Mouse (Mus musculus) G1E (cell line): ENCODE results near the gene Slc9a9.

Experiments used
- CTCF ChIP-seq: IDR thresholded peaks from 2 replicates; pipeline ENCODE4 v1.5.1; 2012; ENCODE audit warnings: low read depth, low read length, inconsistent platforms, mixed read lengths
- GATA1 ChIP-seq: IDR thresholded peaks from 2 replicates; pipeline ENCODE4 v1.6.1; 2012; ENCODE audit warnings: borderline replicate concordance, low read length, inconsistent platforms, mixed read lengths
- GATA2 ChIP-seq: IDR thresholded peaks from 2 replicates; pipeline ENCODE4 v1.6.1; 2012; ENCODE audit warnings: low read depth, low read length, inconsistent platforms, borderline replicate concordance
- TAL1 ChIP-seq: conservative IDR thresholded peaks from 2 replicates; pipeline ENCODE4 v1.6.1; 2012; ENCODE audit warnings: low read depth, low read length, inconsistent platforms, mixed read lengths

DNA sequence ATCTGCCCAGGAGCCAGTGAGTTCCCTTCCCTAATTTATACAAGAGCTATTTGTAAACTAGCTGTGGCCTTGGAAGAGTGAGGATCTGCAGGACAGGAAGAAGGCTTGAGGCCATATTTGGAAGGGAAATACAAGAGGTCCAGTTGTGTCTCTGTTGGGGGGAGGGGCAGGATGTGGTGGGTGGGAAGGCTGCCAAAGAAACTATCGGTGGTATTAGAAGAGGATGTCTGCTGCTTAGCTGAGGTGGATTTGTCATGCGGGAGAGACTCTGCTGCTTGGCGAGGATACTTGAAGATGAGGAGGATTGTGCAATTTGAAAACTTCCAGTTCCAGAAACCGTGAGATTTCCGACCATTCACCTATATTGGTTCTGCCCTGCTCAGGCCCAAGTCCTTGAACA lies 524.4 kb downstream of the Slc9a9 start:
- TF ChIP-seq CTCF = no peak
- no peak for TF ChIP-seq GATA1
- TF ChIP-seq TAL1 = no peak
- no peak for TF ChIP-seq GATA2
